Mouse (Mus musculus) CH12.LX (cell line): ENCODE measurements around the gene Chst11.

Experiments used
- CHD2 ChIP-seq: IDR thresholded peaks from 2 replicates; pipeline ENCODE4 v1.6.1; 2011; ENCODE audit warnings: low read length, improper control_type of control experiment
- CTCF ChIP-seq, 2 experiments: IDR thresholded peaks in 1 of 2; conservative IDR thresholded peaks in 1 of 2; 2 replicates each; pipeline ENCODE4 v1.5.1; 2011 to 2012; ENCODE audit warnings: low read depth in 2 of 2, low read length in 2 of 2, improper control_type of control experiment in 1 of 2, inconsistent platforms in 1 of 2, mild to moderate bottlenecking in 1 of 2, moderate library complexity in 1 of 2
- EP300 ChIP-seq: IDR thresholded peaks from 2 replicates; pipeline ENCODE4 v1.6.1; 2011; ENCODE audit warnings: low read length, improper control_type of control experiment
- HCFC1 ChIP-seq: IDR thresholded peaks from 2 replicates; pipeline ENCODE4 v1.6.1; 2012; ENCODE audit warnings: low read depth, mild to moderate bottlenecking, inconsistent platforms, low read length, improper control_type of control experiment
- IRF4 ChIP-seq: IDR thresholded peaks from 2 replicates; pipeline ENCODE4 v1.6.1; 2014; ENCODE audit warnings: low read depth, mild to moderate bottlenecking, inconsistent platforms, low read length, improper control_type of control experiment
- KAT2A ChIP-seq: IDR thresholded peaks from 2 replicates; pipeline ENCODE4 v1.6.1; 2012; ENCODE audit warnings: low read length, improper control_type of control experiment, inconsistent platforms; ENCODE audit not compliant: insufficient replicate concordance
- POLR2A ChIP-seq: IDR thresholded peaks from 2 replicates; pipeline ENCODE4 v1.6.1; 2011; ENCODE audit warnings: low read depth, mild to moderate bottlenecking, improper control_type of control experiment, low read length
- RAD21 ChIP-seq: IDR thresholded peaks from 2 replicates; pipeline ENCODE4 v1.6.1; 2011; ENCODE audit warnings: low read depth, mild to moderate bottlenecking, low read length, improper control_type of control experiment, moderate library complexity
- UBTF ChIP-seq: IDR thresholded peaks from 2 replicates; pipeline ENCODE4 v1.6.1; 2012; ENCODE audit warnings: low read depth, mild to moderate bottlenecking, inconsistent platforms, low read length, improper control_type of control experiment, moderate library complexity
- USF2 ChIP-seq: conservative IDR thresholded peaks from 2 replicates; pipeline ENCODE4 v1.6.1; 2011; ENCODE audit warnings: low read depth, low read length, improper control_type of control experiment
- ZNF384 ChIP-seq: IDR thresholded peaks from 2 replicates; pipeline ENCODE4 v1.6.1; 2012; ENCODE audit warnings: low read depth, low read length, improper control_type of control experiment, inconsistent platforms

DNA sequence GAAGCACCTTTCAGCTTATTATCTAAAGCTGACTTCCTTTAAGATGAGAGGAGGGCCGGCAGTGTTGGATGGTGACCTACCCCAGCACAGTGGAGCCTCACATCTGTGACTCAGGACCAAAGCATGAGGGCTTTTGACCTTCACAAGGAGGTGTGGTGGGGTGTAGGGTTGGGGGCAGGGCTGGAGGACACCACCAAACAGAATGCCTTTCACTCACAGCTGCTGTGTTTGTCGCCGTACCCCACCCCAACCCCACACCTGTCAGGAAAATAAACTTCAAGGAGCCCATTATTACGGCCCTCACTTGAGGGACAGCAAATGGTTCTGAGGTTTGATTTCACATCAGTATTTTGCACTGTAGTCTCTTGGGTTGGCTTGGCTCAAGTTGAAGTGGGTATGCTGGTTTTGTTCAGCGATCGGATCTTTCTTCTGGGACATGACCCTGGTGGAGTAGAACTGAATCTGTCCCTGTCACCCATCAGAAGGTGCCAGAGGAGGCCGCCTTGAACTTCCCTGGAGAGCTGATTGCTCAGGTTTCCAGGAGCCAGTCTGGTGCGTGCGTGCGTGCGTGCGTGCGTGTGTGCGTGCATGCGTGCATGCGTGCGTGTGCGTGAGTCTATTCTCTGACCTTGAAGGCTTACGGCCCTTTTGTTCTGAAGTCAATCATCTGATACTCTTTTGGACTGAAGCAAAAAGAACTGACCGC, 51.2 kb downstream of the Chst11 start:
- TF ChIP-seq CTCF (conservative IDR thresholded peaks at IDR 0.05 in 1 of 2, IDR thresholded peaks at IDR 0.05 in 1 of 2; ENCODE audit: low read depth in 2 of 2, low read length in 2 of 2) = no peak
- no peak for TF ChIP-seq POLR2A
- no peak for TF ChIP-seq ZNF384
- TF ChIP-seq EP300 = no peak
- no peak for TF ChIP-seq RAD21
- TF ChIP-seq CHD2 = no peak
- no peak for TF ChIP-seq HCFC1
- no peak for TF ChIP-seq IRF4
- no peak for TF ChIP-seq UBTF
- no peak for TF ChIP-seq USF2
- TF ChIP-seq KAT2A = no peak
